Mouse (Mus musculus) hindbrain, embryonic 11.5 days (tissue): ENCODE measurements around the gene Cdiptos. TPM values are rescaled to one million over a fixed set of nuclear protein-coding genes. Genes with fewer than 3 reads are reported as not detected.

Source experiments
- ATAC-seq: fragments of 200-750 bp; cut with Nextera tagmentation; 2 replicates; pipeline ENCODE4 v1.8.0; 2017; ENCODE audit warnings: mild to moderate bottlenecking, moderate TSS enrichment, moderate library complexity; ENCODE audit not compliant: low FRiP score
- DNase-seq: peaks from one replicate; pipeline ENCODE4 v3.0.0-alpha.2; 2015; ENCODE audit warnings: low spot score
- H3K27ac ChIP-seq: fragments of 300-500 bp; sonication (generic); 2 replicates; pipeline ENCODE4 v1.5.1; 2014; ENCODE audit warnings: mild to moderate bottlenecking, low read depth, low read length
- H3K27me3 ChIP-seq: fragments of 300-500 bp; sonication (generic); 2 replicates; pipeline ENCODE4 v1.6.1; 2014; ENCODE audit warnings: mild to moderate bottlenecking, low read length, moderate library complexity, mixed read lengths; ENCODE audit not compliant: control insufficient read depth, insufficient read depth
- H3K36me3 ChIP-seq: fragments of 300-500 bp; sonication (generic); 2 replicates; pipeline ENCODE4 v1.6.1; 2014; ENCODE audit warnings: mild to moderate bottlenecking, low read length, moderate library complexity, mixed read lengths; ENCODE audit not compliant: control insufficient read depth, insufficient read depth
- H3K4me1 ChIP-seq: fragments of 300-500 bp; sonication (generic); replicated peaks from 2 replicates; pipeline ENCODE4 v1.6.1; 2014; ENCODE audit warnings: low read length, mixed read lengths; ENCODE audit not compliant: control insufficient read depth, insufficient read depth
- H3K4me2 ChIP-seq: fragments of 300-500 bp; sonication (generic); replicated peaks from 2 replicates; pipeline ENCODE4 v1.6.1; 2014; ENCODE audit warnings: mild to moderate bottlenecking, low read depth, low read length
- H3K4me3 ChIP-seq: fragments of 300-500 bp; sonication (generic); 2 replicates; pipeline ENCODE4 v1.5.1; 2014; ENCODE audit warnings: low read depth, low read length
- H3K9ac ChIP-seq: fragments of 300-500 bp; sonication (generic); 2 replicates; pipeline ENCODE4 v1.6.1; 2014; ENCODE audit warnings: low read depth, low read length
- H3K9me3 ChIP-seq: fragments of 300-500 bp; sonication (generic); 2 replicates; pipeline ENCODE4 v1.6.1; 2016; ENCODE audit warnings: low read length; ENCODE audit not compliant: control insufficient read depth
- WGBS: fragments of 180-500 bp; shearing (Covaris S2); extraction: QIAGEN DNeasy Blood & Tissue Kit; methylation state at CpG from one replicate; pipeline ENCODE4 v1.1.7; 2014; 5-methylcytosine and 5-hydroxymethylcytosine counted together
- polyA plus RNA-seq: library from polyadenylated mRNA; unstranded; fragments of >200 nt; fragmentation: Nextera tagmentation; extraction: Ambion mirVana; gene quantifications from 2 replicates; pipeline ENCODE4 v1.2.1, GENCODE M21; 2014

The Cdiptos gene
- polyA plus RNA-seq, 1 experiment from 2014 or later = 0.63 TPM

GRCm38 (mm10) chr7:127020901-127021562 is 45.1 kb upstream of the Cdiptos start, which contains the start of the genes Gm42742 and Prrt2:
TSS of gene Gm42742 (minus strand) at chr7:127021097.
TSS of gene Prrt2 (minus strand) at chr7:127021211.
- 2% methylated on average over 31 of the region's 37 CpGs for WGBS
- peaks cover 25% of the 10 kb centered on the region for H3K4me1 ChIP-seq
- peak within 1 kb of the TSS; percentile 75 for H3K27ac ChIP-seq
- H3K36me3 ChIP-seq = peaks cover 4% of the 10 kb centered on the region; the same call in 1 of the 2 replicates
- H3K4me3 ChIP-seq = peak within 1 kb of the TSS; percentile 38
- DNase-seq (peak; percentile 61), ATAC-seq (no peak)
- H3K9ac ChIP-seq = peak within 1 kb of the TSS; percentile 74
- H3K9me3 ChIP-seq = no peaks in the 10 kb centered on the region
- no peaks in the 10 kb centered on the region for H3K27me3 ChIP-seq
- peak within 1 kb of the TSS; percentile 84 for H3K4me2 ChIP-seq

- ATAC-seq (no peak), DNase-seq (no peak)
- H3K9me3 ChIP-seq = no peaks in the 10 kb centered on the region
- peak overlapping the region; percentile 74 for H3K9ac ChIP-seq
- peaks cover 29% of the 10 kb centered on the region for H3K4me1 ChIP-seq
- 46% methylated on average over 5 of the region's 5 CpGs for WGBS
- H3K36me3 ChIP-seq = peaks cover 4% of the 10 kb centered on the region; the same call in 1 of the 2 replicates
- no peaks in the 10 kb centered on the region for H3K27me3 ChIP-seq
- peak overlapping the region; percentile 38 for H3K4me3 ChIP-seq
- peak overlapping the region; percentile 75 for H3K27ac ChIP-seq
- H3K4me2 ChIP-seq = peak overlapping the region; percentile 84
These were observed 44.6 kb upstream of the Cdiptos start for GRCm38 (mm10) chr7:127020491-127020890.

GRCm38 (mm10) chr7:127020031-127020430 is 44.1 kb upstream of the Cdiptos start:
- Histone ChIP-seq H3K4me2 (peak overlapping the region; percentile 84), H3K27ac (no peak overlapping the region), H3K9me3 (no peaks in the 10 kb centered on the region), H3K9ac (peak overlapping the region; percentile 74; the same call in 1 of the 2 replicates), H3K4me1 (peaks cover 31% of the 10 kb centered on the region), H3K4me3 (peak overlapping the region; percentile 38; the same call in 1 of the 2 replicates), H3K27me3 (no peaks in the 10 kb centered on the region), H3K36me3 (peaks cover 4% of the 10 kb centered on the region; the same call in 1 of the 2 replicates)
- no peak for ATAC-seq
- 55% methylated on average over 3 of the region's 3 CpGs for WGBS
- no peak for DNase-seq

GRCm38 (mm10) chr7:127019306-127019960 is 43.5 kb upstream of the Cdiptos start:
- DNase-seq (no peak), ATAC-seq (no peak)
- peak overlapping the region; percentile 17 for H3K4me2 ChIP-seq
- peak overlapping the region; percentile 74; the same call in 1 of the 2 replicates for H3K9ac ChIP-seq
- H3K9me3 ChIP-seq = no peaks in the 10 kb centered on the region
- H3K36me3 ChIP-seq = peaks cover 4% of the 10 kb centered on the region; the same call in 1 of the 2 replicates
- H3K27me3 ChIP-seq = no peaks in the 10 kb centered on the region
- no peak overlapping the region for H3K27ac ChIP-seq
- 0 out of 2 replicates have a peak overlapping the region, but pooled peaks have one; percentile 2 for H3K4me3 ChIP-seq
- peaks cover 31% of the 10 kb centered on the region for H3K4me1 ChIP-seq
- WGBS = 80% methylated on average over 13 of the region's 14 CpGs

GRCm38 (mm10) chr7:127018416-127019305 is 42.8 kb upstream of the Cdiptos start:
- no peak overlapping the region for H3K4me2 ChIP-seq
- peaks cover 2% of the 10 kb centered on the region; the same call in 1 of the 2 replicates for H3K36me3 ChIP-seq
- H3K4me1 ChIP-seq = peaks cover 25% of the 10 kb centered on the region
- no peaks in the 10 kb centered on the region for H3K27me3 ChIP-seq
- peak overlapping the region; percentile 38 for H3K9ac ChIP-seq
- no peak for ATAC-seq
- H3K4me3 ChIP-seq = no peak overlapping the region
- 79% methylated on average over 15 of the region's 15 CpGs for WGBS
- DNase-seq = no peak
- no peak overlapping the region for H3K27ac ChIP-seq
- no peaks in the 10 kb centered on the region for H3K9me3 ChIP-seq

GRCm38 (mm10) chr7:127017950-127018345 is 42.0 kb upstream of the Cdiptos start:
- no peaks in the 10 kb centered on the region for H3K27me3 ChIP-seq
- H3K9ac ChIP-seq = peak overlapping the region; percentile 36; the same call in 1 of the 2 replicates
- peaks cover 19% of the 10 kb centered on the region for H3K4me1 ChIP-seq
- no peak overlapping the region for H3K4me3 ChIP-seq
- no peaks in the 10 kb centered on the region for H3K9me3 ChIP-seq
- no peak for DNase-seq
- 65% methylated on average over 6 of the region's 6 CpGs for WGBS
- H3K27ac ChIP-seq = 0 out of 2 replicates have a peak overlapping the region, but pooled peaks have one; percentile 24
- no peak for ATAC-seq
- peaks cover 6% of the 10 kb centered on the region; the same call in 1 of the 2 replicates for H3K36me3 ChIP-seq
- no peak overlapping the region for H3K4me2 ChIP-seq

GRCm38 (mm10) chr7:127016971-127017949 is 41.4 kb upstream of the Cdiptos start, which contains the start of gene Pagr1a:
TSS of gene Pagr1a (minus strand) at chr7:127017352.
- Histone ChIP-seq H3K9ac (peak within 1 kb of the TSS; percentile 72), H3K4me2 (peak within 1 kb of the TSS; percentile 91), H3K27me3 (no peaks in the 10 kb centered on the region), H3K4me3 (peak within 1 kb of the TSS; percentile 53), H3K36me3 (0 out of 2 replicates have a peak, but pooled peaks cover 4% of the 10 kb centered on the region), H3K4me1 (peaks cover 19% of the 10 kb centered on the region), H3K27ac (peak within 1 kb of the TSS; percentile 88), H3K9me3 (no peaks in the 10 kb centered on the region)
- DNase-seq = peak; percentile 100
- peak; percentile 76 for ATAC-seq
- WGBS = 4% methylated on average over 39 of the region's 39 CpGs
